Mouse (Mus musculus): ENCODE results near the gene Ptbp1. TPM values are rescaled to one million over a fixed set of nuclear protein-coding genes. Genes with fewer than 3 reads are reported as not detected.

Gene Ptbp1
- polyA plus RNA-seq (2015; fragmentation: Nextera tagmentation; extraction: Ambion mirVana) = 398 and 438 TPM in 2 replicates

DNA sequence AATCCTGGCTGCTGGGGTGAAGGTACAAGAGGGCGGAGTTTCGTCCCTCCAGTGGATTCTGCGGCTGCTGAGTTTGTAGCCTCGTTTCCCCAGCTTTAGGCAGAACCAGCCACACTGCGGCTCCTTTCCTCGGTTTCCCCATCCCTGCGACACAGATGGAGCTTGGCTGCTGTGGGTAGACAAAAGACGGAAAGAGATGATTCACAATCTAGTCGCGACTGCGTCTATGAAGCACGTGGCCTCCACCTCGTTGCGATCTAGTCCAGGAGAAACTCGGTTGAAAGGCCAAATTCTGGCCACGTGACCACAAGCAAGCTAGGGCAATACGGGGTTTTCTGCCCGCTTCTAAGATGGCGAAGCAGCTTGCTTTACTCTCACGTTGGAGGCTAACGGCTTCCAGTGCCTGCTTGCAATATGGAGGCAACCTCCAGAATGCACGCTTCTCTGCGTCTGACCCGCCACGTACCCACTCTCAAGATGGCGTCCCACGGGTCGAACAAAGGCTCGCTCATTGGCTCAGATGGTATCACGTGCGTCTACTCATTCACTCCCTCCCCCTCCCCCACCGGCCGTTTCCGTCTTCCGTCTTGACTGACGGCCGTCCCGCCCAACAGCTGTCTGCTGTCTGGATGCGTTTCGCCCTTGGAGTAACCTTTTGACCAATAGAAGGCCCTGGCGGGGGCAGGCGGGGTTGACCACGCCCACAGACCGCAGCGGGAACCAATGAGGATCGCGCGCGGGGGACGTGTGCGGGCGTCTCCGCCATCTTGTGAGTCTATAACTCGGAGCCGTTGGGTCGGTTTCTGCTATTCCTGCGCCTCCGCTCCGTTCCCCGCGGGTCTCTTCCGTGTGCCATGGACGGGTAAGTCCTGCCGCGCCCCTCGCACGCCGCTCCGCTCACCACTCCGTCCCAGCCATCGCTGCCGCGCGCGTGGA lies at the start of gene Ptbp1:
Gene Ptbp1, plus strand, starts transcription at position 568 of the 936 bp plus-strand sequence.
- Histone ChIP-seq H3K9me3 (replicated peaks) (no peaks in the 10 kb centered on the region), H3K36me3 (peaks cover 30% of the 10 kb centered on the region), H3K4me3 (replicated peaks) (peak within 1 kb of the TSS; percentile 96), H3K4me2 (peak within 1 kb of the TSS; percentile 95), H3K9ac (peak within 1 kb of the TSS; percentile 99), H3K27me3 (no peaks in the 10 kb centered on the region), H3K4me1 (peaks cover 68% of the 10 kb centered on the region), H3K27ac (peak within 1 kb of the TSS; percentile 100)
- peak; percentile 90 for ATAC-seq (replicated peaks; ENCODE audit: low FRiP score)
- WGBS = under 1% methylated on average over 75 of the region's 75 CpGs

DNA sequence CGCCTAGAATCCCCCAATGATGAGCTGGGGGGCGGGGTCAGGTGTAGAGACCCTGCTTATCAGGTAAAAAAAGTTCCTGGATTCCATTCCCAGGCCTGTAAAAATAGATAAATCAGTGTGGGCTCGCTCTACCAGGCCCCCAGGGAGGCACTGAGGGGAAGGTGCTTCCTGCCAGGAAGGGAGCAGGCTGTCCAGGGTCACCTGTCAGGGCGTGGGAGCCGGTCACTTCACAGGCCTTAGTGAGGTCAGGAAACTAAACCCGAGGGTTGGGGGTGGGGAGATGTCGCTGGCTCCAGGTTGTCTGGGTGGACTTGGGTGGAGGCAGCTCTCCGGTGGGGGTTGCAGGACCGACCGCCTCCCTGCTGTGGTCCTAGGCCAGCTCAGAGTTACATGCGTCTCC lies 48.6 kb upstream of the Ptbp1 start:
- peaks cover 75% of the 10 kb centered on the region for H3K4me1 ChIP-seq
- H3K27ac ChIP-seq = peak overlapping the region; percentile 89

GRCm38 (mm10) chr10:79806331-79806730 lies 47.9 kb upstream of the Ptbp1 start:
- no peaks in the 10 kb centered on the region for H3K9me3 ChIP-seq (replicated peaks)
- H3K27ac ChIP-seq = peak overlapping the region; percentile 89; the same call in 1 of the 2 replicates
- no peak overlapping the region for H3K9ac ChIP-seq
- H3K4me1 ChIP-seq = peaks cover 68% of the 10 kb centered on the region
- no peak for ATAC-seq (replicated peaks; ENCODE audit: low FRiP score)
- H3K4me3 ChIP-seq (replicated peaks) = no peak overlapping the region
- 72% methylated on average over 9 of the region's 9 CpGs for WGBS
- peaks cover 43% of the 10 kb centered on the region for H3K36me3 ChIP-seq
- no peaks in the 10 kb centered on the region for H3K27me3 ChIP-seq
- no peak overlapping the region for H3K4me2 ChIP-seq

More for the DNA sequence above, 48.6 kb upstream of the Ptbp1 start:
- 20% methylated on average over 11 of the region's 11 CpGs for whole genome bisulfite sequencing
- Histone ChIP-seq H3K27me3 (no peaks in the 10 kb centered on the region), H3K4me2 (peak overlapping the region; percentile 7; the same call in 1 of the 2 replicates), H3K9ac (no peak overlapping the region), H3K4me3 (replicated peaks) (no peak overlapping the region), H3K36me3 (peaks cover 40% of the 10 kb centered on the region), H3K9me3 (replicated peaks) (no peaks in the 10 kb centered on the region)
- ATAC-seq (replicated peaks; ENCODE audit: low FRiP score) = peak; percentile 30

GRCm38 (mm10) chr10:79806972-79807371 lies 47.3 kb upstream of the Ptbp1 start:
- H3K27me3 ChIP-seq = no peaks in the 10 kb centered on the region
- H3K9ac ChIP-seq = no peak overlapping the region
- no peak overlapping the region for H3K4me2 ChIP-seq
- H3K4me1 ChIP-seq = peaks cover 64% of the 10 kb centered on the region
- no peak overlapping the region for H3K4me3 ChIP-seq (replicated peaks)
- WGBS = 74% methylated on average over 10 of the region's 10 CpGs
- H3K9me3 ChIP-seq (replicated peaks) = no peaks in the 10 kb centered on the region
- peak overlapping the region; percentile 80 for H3K27ac ChIP-seq
- no peak for ATAC-seq (replicated peaks; ENCODE audit: low FRiP score)
- peaks cover 49% of the 10 kb centered on the region for H3K36me3 ChIP-seq

DNA sequence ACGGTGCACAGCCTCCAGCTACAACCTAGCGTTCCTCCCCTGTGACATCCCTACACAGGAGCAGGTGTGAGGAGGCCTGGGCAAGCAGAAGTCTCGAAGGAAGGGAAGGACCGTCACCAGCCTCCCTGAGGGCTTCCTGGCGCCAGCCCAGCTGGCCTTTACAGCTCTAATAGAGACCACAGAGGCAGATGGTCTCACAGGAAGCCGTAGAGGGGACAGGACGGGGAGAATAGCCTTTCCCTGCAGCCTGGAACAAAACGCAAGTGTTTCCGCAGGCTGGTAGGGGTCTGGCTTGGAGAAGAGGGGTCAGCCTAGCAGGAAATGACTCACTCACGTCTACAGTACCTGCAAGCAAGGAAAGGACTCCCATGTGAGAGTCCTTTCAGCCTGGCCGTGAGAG lies 46.4 kb upstream of the Ptbp1 start:
- H3K36me3 ChIP-seq = peaks cover 55% of the 10 kb centered on the region
- 47% methylated on average over 11 of the region's 11 CpGs for WGBS
- H3K4me2 ChIP-seq = no peak overlapping the region
- H3K9ac ChIP-seq = no peak overlapping the region
- no peak for ATAC-seq (replicated peaks; ENCODE audit: low FRiP score)
- H3K27ac ChIP-seq = peak overlapping the region; percentile 80
- no peaks in the 10 kb centered on the region for H3K9me3 ChIP-seq (replicated peaks)
- peaks cover 62% of the 10 kb centered on the region for H3K4me1 ChIP-seq
- H3K27me3 ChIP-seq = no peaks in the 10 kb centered on the region
- no peak overlapping the region for H3K4me3 ChIP-seq (replicated peaks)

DNA sequence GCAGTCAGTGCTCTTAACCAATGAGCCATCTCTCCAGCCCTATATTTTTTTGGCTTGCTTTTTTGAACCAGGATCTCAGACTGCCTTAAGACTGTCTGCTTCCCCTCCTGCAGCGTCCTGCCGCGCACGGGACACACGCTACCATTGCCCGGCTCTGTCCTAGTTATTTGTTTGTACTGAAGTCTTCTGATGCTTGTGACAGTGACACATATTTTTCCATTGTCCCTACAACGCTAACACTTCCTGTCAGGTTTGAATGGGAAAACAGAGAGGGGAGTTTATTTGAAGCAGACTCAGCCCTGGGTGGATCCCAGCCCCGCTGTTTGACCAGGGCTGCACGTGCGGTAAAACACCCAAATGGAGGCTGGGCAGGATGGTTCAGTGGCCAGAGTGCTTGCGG lies 45.5 kb upstream of the Ptbp1 start:
- peaks cover 53% of the 10 kb centered on the region for H3K4me1 ChIP-seq
- no peaks in the 10 kb centered on the region for H3K9me3 ChIP-seq (replicated peaks)
- peak overlapping the region; percentile 80 for H3K27ac ChIP-seq
- ATAC-seq (replicated peaks; ENCODE audit: low FRiP score) = no peak
- peaks cover 58% of the 10 kb centered on the region for H3K36me3 ChIP-seq
- no peak overlapping the region for H3K4me3 ChIP-seq (replicated peaks)
- no peaks in the 10 kb centered on the region for H3K27me3 ChIP-seq
- H3K9ac ChIP-seq = no peak overlapping the region
- H3K4me2 ChIP-seq = no peak overlapping the region
- 85% methylated on average over 11 of the region's 11 CpGs for WGBS

DNA sequence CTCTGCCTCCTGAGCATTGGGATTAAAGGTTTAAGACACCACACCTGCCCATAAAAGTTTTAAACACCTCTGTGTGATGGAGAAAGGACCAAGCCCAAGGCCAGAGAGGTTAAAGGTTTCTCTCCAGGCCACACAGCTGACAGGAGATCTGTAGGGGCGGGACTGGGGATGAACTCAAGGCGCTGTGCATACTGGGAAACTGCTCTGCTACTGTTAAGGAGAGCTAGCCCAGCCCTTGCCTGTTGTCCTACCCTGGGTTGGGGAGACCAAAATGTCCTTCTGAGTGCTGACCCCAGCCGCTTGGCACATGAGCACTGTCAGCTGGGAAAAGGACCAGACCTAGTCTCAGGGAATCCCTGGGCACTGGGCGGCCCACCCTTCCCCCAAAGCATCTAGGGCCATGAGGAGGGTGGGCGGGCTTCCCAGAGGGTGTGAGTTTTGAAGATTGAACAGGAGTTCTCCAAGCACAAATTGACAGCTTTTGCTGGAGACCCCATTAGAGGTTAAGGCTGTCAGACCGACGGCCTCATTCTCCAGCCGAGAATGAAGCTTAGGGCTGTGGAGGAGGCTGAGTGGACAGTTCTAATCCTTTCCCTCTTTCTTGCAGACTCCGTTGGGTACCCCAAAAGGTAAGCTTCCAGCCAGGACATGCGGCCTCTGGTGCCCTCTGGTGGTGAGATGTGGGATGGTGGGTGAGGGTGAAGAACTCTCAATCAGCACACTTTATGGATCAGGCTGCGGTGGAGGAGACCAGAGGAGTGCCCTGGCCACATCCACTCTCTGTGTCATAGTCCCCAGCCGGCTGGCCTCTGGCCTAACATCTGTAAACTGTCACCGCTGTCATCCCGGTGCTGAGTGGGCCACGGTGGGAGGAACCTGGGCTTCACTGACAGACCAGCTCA lies 42.2 kb upstream of the Ptbp1 start:
- Histone ChIP-seq H3K9me3 (replicated peaks) (no peaks in the 10 kb centered on the region), H3K4me1 (peaks cover 42% of the 10 kb centered on the region), H3K9ac (no peak overlapping the region), H3K27me3 (no peaks in the 10 kb centered on the region), H3K27ac (no peak overlapping the region; the same call in 1 of the 2 replicates), H3K36me3 (peaks cover 76% of the 10 kb centered on the region), H3K4me3 (replicated peaks) (no peak overlapping the region), H3K4me2 (no peak overlapping the region)
- ATAC-seq (replicated peaks; ENCODE audit: low FRiP score) = peak; percentile 13
- 26% methylated on average over 15 of the region's 15 CpGs for WGBS

DNA sequence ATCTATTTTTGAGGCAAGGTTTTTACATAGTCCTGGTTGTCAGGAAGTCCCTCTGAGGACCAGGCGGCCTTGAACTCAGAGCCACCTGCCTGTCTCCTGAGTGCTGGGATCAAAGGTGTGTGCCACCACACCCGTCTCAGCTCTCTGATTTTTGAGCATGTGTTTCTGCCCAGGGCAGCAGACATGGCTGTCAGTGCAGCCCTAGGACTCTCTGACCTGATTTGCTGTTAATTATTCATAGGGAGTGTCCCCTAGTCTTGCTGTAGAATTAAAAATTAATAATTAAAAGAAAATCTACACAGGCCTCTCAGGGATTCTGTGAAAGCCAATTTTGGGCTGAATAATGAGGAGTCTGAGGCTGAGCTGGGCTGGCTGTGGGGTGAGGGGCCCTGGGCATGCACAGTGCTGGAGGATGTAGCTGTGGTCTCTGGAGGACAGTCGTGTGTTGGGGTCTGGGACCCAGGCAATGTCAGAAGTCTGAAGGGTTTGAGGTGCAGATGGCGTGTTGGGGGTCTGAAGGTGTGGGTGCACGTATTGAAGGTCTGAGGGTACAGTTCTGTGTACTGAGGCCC lies 39.9 kb upstream of the Ptbp1 start:
- no peak overlapping the region for H3K4me3 ChIP-seq (replicated peaks)
- H3K4me1 ChIP-seq = peaks cover 34% of the 10 kb centered on the region
- no peak overlapping the region for H3K9ac ChIP-seq
- no peaks in the 10 kb centered on the region for H3K27me3 ChIP-seq
- H3K27ac ChIP-seq = peak overlapping the region; percentile 93
- H3K4me2 ChIP-seq = peak overlapping the region; percentile 40
- H3K36me3 ChIP-seq = peaks cover 63% of the 10 kb centered on the region
- H3K9me3 ChIP-seq (replicated peaks) = no peaks in the 10 kb centered on the region
- WGBS = 65% methylated on average over 5 of the region's 5 CpGs
- peak; percentile 73 for ATAC-seq (replicated peaks; ENCODE audit: low FRiP score)

GRCm38 (mm10) chr10:79815671-79816494 lies 38.3 kb upstream of the Ptbp1 start:
- Histone ChIP-seq H3K27me3 (no peaks in the 10 kb centered on the region), H3K36me3 (peaks cover 59% of the 10 kb centered on the region), H3K4me3 (replicated peaks) (no peak overlapping the region; the same call in 1 of the 2 replicates), H3K27ac (peak overlapping the region; percentile 93), H3K4me1 (peaks cover 47% of the 10 kb centered on the region), H3K4me2 (peak overlapping the region; percentile 40), H3K9me3 (replicated peaks) (no peaks in the 10 kb centered on the region), H3K9ac (no peak overlapping the region)
- peak; percentile 41 for ATAC-seq (replicated peaks; ENCODE audit: low FRiP score)
- 74% methylated on average over 12 of the region's 12 CpGs for WGBS

GRCm38 (mm10) chr10:79817111-79817510 lies 37.1 kb upstream of the Ptbp1 start:
- Histone ChIP-seq H3K4me3 (replicated peaks) (no peak overlapping the region), H3K9ac (no peak overlapping the region), H3K27me3 (no peaks in the 10 kb centered on the region), H3K4me2 (no peak overlapping the region), H3K4me1 (peaks cover 55% of the 10 kb centered on the region), H3K9me3 (replicated peaks) (no peaks in the 10 kb centered on the region), H3K27ac (peak overlapping the region; percentile 93; the same call in 1 of the 2 replicates), H3K36me3 (peaks cover 47% of the 10 kb centered on the region)
- 83% methylated on average over 2 of the region's 2 CpGs for WGBS
- ATAC-seq (replicated peaks; ENCODE audit: low FRiP score) = no peak

DNA sequence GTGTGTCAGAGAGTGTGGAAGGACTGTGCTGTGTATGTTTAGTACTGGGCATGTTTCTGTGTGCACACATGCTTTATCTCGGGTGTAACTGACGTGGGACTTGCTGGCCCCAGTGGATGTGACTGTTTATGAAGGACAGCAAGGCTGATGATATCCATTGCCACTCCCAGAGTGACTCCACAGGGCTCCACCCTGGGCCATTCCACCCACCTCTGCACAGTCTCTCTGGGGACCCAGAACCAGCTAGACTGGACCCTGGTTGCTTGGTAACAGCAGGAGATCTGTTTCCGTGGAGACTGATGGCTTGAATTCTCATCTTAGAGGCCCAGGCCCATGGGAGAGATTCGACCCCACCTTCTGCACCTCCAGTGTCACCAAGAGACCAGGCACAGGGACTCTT lies 36.0 kb upstream of the Ptbp1 start:
- H3K4me2 ChIP-seq = no peak overlapping the region
- no peak overlapping the region for H3K4me3 ChIP-seq (replicated peaks)
- no peaks in the 10 kb centered on the region for H3K9me3 ChIP-seq (replicated peaks)
- peaks cover 61% of the 10 kb centered on the region for H3K4me1 ChIP-seq
- ATAC-seq (replicated peaks; ENCODE audit: low FRiP score) = no peak
- no peak overlapping the region for H3K9ac ChIP-seq
- no peaks in the 10 kb centered on the region for H3K27me3 ChIP-seq
- 0 out of 2 replicates have a peak overlapping the region, but pooled peaks have one; percentile 1 for H3K27ac ChIP-seq
- 73% methylated on average over 4 of the region's 4 CpGs for WGBS
- H3K36me3 ChIP-seq = peaks cover 40% of the 10 kb centered on the region
